Mouse (Mus musculus) limb, embryonic 12.5 days (tissue): ENCODE measurements around the gene Abo. TPM values are rescaled to one million over a fixed set of nuclear protein-coding genes. Genes with fewer than 3 reads are reported as not detected.
A peak's percentile ranks its signal among the peaks of the same experiment; 100 is the strongest.

ENCODE experiments used
- ATAC-seq: fragments of 200-750 bp; cut with Nextera tagmentation; 2 replicates; pipeline ENCODE4 v1.8.0; 2017; ENCODE audit warnings: low read depth, moderate TSS enrichment; ENCODE audit not compliant: insufficient number of reproducible peaks, insufficient read depth, low FRiP score, low TSS enrichment
- H3K27ac ChIP-seq: fragments of 300-500 bp; sonication (generic); 2 replicates; pipeline ENCODE4 v1.5.1; 2016; ENCODE audit warnings: mild to moderate bottlenecking, moderate library complexity
- H3K27me3 ChIP-seq: fragments of 300-500 bp; sonication (generic); 2 replicates; pipeline ENCODE4 v1.6.1; 2016; ENCODE audit warnings: mild to moderate bottlenecking, moderate library complexity
- H3K36me3 ChIP-seq: fragments of 300-500 bp; sonication (generic); 2 replicates; pipeline ENCODE4 v1.6.1; 2016; ENCODE audit warnings: mild to moderate bottlenecking, moderate library complexity
- H3K4me1 ChIP-seq: fragments of 300-500 bp; sonication (generic); replicated peaks from 2 replicates; pipeline ENCODE4 v1.6.1; 2016
- H3K4me2 ChIP-seq: fragments of 300-500 bp; sonication (generic); 2 replicates; pipeline ENCODE4 v1.6.1; 2016; ENCODE audit warnings: mild to moderate bottlenecking, moderate library complexity
- H3K4me3 ChIP-seq: fragments of 300-500 bp; sonication (generic); replicated peaks from 2 replicates; pipeline ENCODE4 v1.5.1; 2016; ENCODE audit warnings: mild to moderate bottlenecking
- H3K9ac ChIP-seq: fragments of 300-500 bp; sonication (generic); replicated peaks from 2 replicates; pipeline ENCODE4 v1.6.1; 2016; ENCODE audit warnings: mild to moderate bottlenecking, moderate library complexity
- H3K9me3 ChIP-seq: fragments of 300-500 bp; sonication (generic); 2 replicates; pipeline ENCODE4 v1.6.1; 2016; ENCODE audit warnings: mild to moderate bottlenecking, moderate library complexity
- WGBS: fragments of 180-500 bp; shearing (Covaris S2); methylation state at CpG from one replicate; pipeline ENCODE4 v1.1.7; 2016; 5-methylcytosine and 5-hydroxymethylcytosine counted together
- polyA plus RNA-seq: library from polyadenylated mRNA; unstranded; fragments of >200 nt; fragmentation: Nextera tagmentation; extraction: Ambion mirVana; gene quantifications from 2 replicates; pipeline ENCODE4 v1.2.1, GENCODE M21; 2016

Gene Abo
- not detected in 2 replicates for polyA plus RNA-seq

GRCm38 (mm10) chr2:26864879-26865278 is at the start of gene Abo:
Abo (minus strand) TSS chr2:26864979.
- Histone ChIP-seq H3K4me1 (no peaks in the 10 kb centered on the region), H3K4me2 (no peak within 1 kb of the TSS), H3K27me3 (no peaks in the 10 kb centered on the region), H3K4me3 (no peak within 1 kb of the TSS), H3K9ac (no peak within 1 kb of the TSS), H3K27ac (no peak within 1 kb of the TSS), H3K36me3 (no peaks in the 10 kb centered on the region), H3K9me3 (no peaks in the 10 kb centered on the region)
- ATAC-seq, result no peak
- WGBS, result 67% methylated on average over 3 of the region's 3 CpGs

GRCm38 (mm10) chr2:26914148-26914941 is 49.6 kb upstream of the Abo start:
- Histone ChIP-seq H3K27ac (no peak overlapping the region), H3K36me3 (peaks cover 52% of the 10 kb centered on the region), H3K4me2 (peak overlapping the region; percentile 98; the same call in 1 of the 2 replicates), H3K4me1 (peaks cover 50% of the 10 kb centered on the region), H3K9me3 (no peaks in the 10 kb centered on the region), H3K9ac (no peak overlapping the region), H3K4me3 (no peak overlapping the region), H3K27me3 (no peaks in the 10 kb centered on the region)
- 67% methylated on average over 8 of the region's 8 CpGs for WGBS
- ATAC-seq, result no peak

- Histone ChIP-seq H3K27me3 (no peaks in the 10 kb centered on the region), H3K4me2 (no peak overlapping the region), H3K9ac (no peak overlapping the region), H3K4me3 (no peak overlapping the region), H3K4me1 (peaks cover 57% of the 10 kb centered on the region), H3K36me3 (peaks cover 47% of the 10 kb centered on the region), H3K27ac (no peak overlapping the region), H3K9me3 (no peaks in the 10 kb centered on the region)
- 86% methylated on average over 17 of the region's 17 CpGs for WGBS
- no peak for ATAC-seq
Measured at GRCm38 (mm10) chr2:26913416-26914147, 48.8 kb upstream of the Abo start.

- Histone ChIP-seq H3K9ac (peak overlapping the region; percentile 97), H3K27ac (peak overlapping the region; percentile 95; the same call in 1 of the 2 replicates), H3K9me3 (no peaks in the 10 kb centered on the region), H3K4me3 (peak overlapping the region; percentile 85), H3K27me3 (no peaks in the 10 kb centered on the region), H3K4me2 (peak overlapping the region; percentile 100), H3K36me3 (peaks cover 50% of the 10 kb centered on the region), H3K4me1 (peaks cover 52% of the 10 kb centered on the region)
- ATAC-seq, result no peak
- 71% methylated on average over 5 of the region's 5 CpGs for WGBS
Measured at GRCm38 (mm10) chr2:26912253-26912770, 47.5 kb upstream of the Abo start.

GRCm38 (mm10) chr2:26910994-26911765 is 46.4 kb upstream of the Abo start:
- Histone ChIP-seq H3K27me3 (no peaks in the 10 kb centered on the region), H3K9me3 (no peaks in the 10 kb centered on the region), H3K4me2 (peak overlapping the region; percentile 100), H3K9ac (peak overlapping the region; percentile 97), H3K27ac (peak overlapping the region; percentile 95), H3K4me3 (peak overlapping the region; percentile 85), H3K36me3 (peaks cover 62% of the 10 kb centered on the region), H3K4me1 (peaks cover 45% of the 10 kb centered on the region)
- no peak for ATAC-seq
- WGBS, result under 1% methylated on average over 37 of the region's 37 CpGs

GRCm38 (mm10) chr2:26910124-26910993 is 45.6 kb upstream of the Abo start, which contains the start of the genes Med22 and Rpl7a:
Med22 (minus strand) TSS chr2:26910677.
Rpl7a (plus strand) TSS chr2:26910764.
- WGBS, result under 1% methylated on average over 74 of the region's 74 CpGs
- no peaks in the 10 kb centered on the region for H3K27me3 ChIP-seq
- H3K9me3 ChIP-seq, result no peaks in the 10 kb centered on the region
- H3K4me1 ChIP-seq, result peaks cover 39% of the 10 kb centered on the region
- H3K9ac ChIP-seq, result peak within 1 kb of the TSS; percentile 97
- peak within 1 kb of the TSS; percentile 95 for H3K27ac ChIP-seq
- peak; percentile 84 for ATAC-seq
- peak within 1 kb of the TSS; percentile 85 for H3K4me3 ChIP-seq
- peak within 1 kb of the TSS; percentile 100 for H3K4me2 ChIP-seq
- peaks cover 70% of the 10 kb centered on the region for H3K36me3 ChIP-seq

GRCm38 (mm10) chr2:26909387-26909784 is 44.6 kb upstream of the Abo start:
- Histone ChIP-seq H3K9ac (peak overlapping the region; percentile 97), H3K9me3 (no peaks in the 10 kb centered on the region), H3K27me3 (no peaks in the 10 kb centered on the region), H3K36me3 (peaks cover 75% of the 10 kb centered on the region), H3K27ac (peak overlapping the region; percentile 95; the same call in 1 of the 2 replicates), H3K4me1 (peaks cover 31% of the 10 kb centered on the region), H3K4me2 (peak overlapping the region; percentile 100), H3K4me3 (peak overlapping the region; percentile 85)
- no peak for ATAC-seq

GRCm38 (mm10) chr2:26908710-26909386 is 44.1 kb upstream of the Abo start:
- peak overlapping the region; percentile 100 for H3K4me2 ChIP-seq
- H3K36me3 ChIP-seq, result peaks cover 75% of the 10 kb centered on the region
- peaks cover 34% of the 10 kb centered on the region for H3K4me1 ChIP-seq
- ATAC-seq, result no peak
- H3K4me3 ChIP-seq, result peak overlapping the region; percentile 85
- 84% methylated on average over 18 of the region's 18 CpGs for WGBS
- no peak overlapping the region for H3K27ac ChIP-seq
- peak overlapping the region; percentile 55; the same call in 1 of the 2 replicates for H3K9ac ChIP-seq
- H3K9me3 ChIP-seq, result no peaks in the 10 kb centered on the region
- no peaks in the 10 kb centered on the region for H3K27me3 ChIP-seq

- peaks cover 30% of the 10 kb centered on the region for H3K4me1 ChIP-seq
- no peaks in the 10 kb centered on the region for H3K9me3 ChIP-seq
- H3K27me3 ChIP-seq, result no peaks in the 10 kb centered on the region
- H3K4me2 ChIP-seq, result no peak overlapping the region
- H3K4me3 ChIP-seq, result no peak overlapping the region
- peaks cover 57% of the 10 kb centered on the region for H3K36me3 ChIP-seq
- WGBS, result 76% methylated on average over 4 of the region's 4 CpGs
- no peak overlapping the region for H3K27ac ChIP-seq
- H3K9ac ChIP-seq, result no peak overlapping the region
- no peak for ATAC-seq
Measured at GRCm38 (mm10) chr2:26907109-26907508, 42.3 kb upstream of the Abo start.
